Mouse (Mus musculus) urinary bladder, adult 18-20 months (tissue): ENCODE measurements around the gene S1pr2.

Source experiments
- DNase-seq, 2 experiments: peaks; one replicate each; pipeline ENCODE4 v3.0.0; 2022; ENCODE audit warnings: low spot score in 2 of 2, mixed read lengths in 2 of 2

S1pr2 gene

DNA sequence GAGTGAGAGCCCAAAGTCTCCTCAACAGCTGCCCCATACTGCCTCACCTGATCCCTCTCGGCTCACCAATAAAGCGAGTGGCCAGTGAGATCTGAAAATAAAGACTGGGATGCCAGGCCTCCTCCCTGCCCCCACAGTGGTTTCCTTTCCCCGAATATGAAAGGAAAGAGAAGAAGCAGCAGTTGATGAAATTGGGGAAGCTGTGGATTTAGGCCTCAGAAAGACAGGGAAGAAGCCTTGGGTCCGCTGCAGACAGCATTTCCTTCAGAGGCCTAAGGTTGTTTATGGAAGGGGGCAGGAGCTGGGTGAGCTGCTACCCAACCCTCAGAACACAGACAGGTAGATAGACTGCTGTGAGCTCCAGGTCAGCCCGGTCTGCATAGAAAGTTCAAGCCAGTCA lies 9.8 kb downstream of the S1pr2 start:
- DNase-seq, result no peak

DNA sequence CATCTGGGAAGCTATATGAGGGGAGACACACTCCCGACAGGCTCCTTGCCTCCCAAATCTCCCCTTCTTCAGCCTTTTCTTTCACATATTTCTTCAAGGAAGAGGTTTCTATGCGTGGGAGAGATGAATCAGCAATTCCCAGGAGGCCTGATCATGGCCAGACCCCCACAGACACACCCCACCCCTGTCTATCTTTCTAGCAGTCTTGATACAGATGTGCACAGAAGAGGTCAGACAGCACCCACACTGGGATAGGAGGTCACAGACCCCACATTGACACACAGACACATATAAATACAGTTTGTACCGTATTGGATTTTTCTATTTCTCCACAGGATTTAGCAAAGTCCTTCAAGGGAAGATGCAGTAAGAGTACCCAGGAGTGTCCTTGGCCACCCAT lies 10.6 kb downstream of the S1pr2 start:
- no peak for DNase-seq

DNA sequence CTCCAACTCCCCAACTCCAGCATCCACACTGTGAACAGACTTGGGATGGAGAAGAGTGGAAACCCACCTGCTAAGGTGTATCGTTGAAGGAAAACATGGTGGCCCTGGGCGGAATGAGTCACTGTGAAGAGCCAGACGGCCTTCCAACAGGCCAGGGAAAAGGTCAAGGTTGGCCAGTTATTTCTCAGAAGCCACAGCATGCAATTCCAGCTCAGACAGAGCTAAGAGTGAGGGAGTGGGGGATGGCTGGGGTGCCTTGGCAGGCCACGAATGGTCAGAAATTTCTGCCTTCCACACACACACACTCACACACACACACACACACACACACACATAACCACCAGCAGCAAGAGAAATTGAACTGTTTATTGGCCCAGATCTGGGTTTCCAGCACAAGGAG lies 11.0 kb downstream of the S1pr2 start:
- DNase-seq, result no peak

DNA sequence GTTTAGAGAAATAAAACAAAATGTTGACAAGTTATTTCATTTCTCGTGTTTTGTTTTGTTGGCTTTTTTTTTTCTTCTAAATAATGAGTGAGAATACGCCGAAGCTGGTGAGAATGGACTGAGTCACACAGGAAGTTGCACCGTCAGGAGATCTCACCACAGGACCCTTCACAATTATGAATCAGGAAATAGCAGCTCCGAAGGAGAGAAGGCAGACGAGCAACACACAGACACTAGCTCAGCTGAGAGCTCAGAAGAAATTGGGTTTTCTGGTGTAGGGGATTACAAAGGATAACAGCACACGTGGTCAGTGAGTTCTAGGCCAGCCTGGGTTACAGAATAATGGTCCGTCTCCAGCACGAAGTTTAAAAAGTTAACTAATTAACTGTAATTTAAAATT lies 15.0 kb downstream of the S1pr2 start:
- DNase-seq, result no peak

DNA sequence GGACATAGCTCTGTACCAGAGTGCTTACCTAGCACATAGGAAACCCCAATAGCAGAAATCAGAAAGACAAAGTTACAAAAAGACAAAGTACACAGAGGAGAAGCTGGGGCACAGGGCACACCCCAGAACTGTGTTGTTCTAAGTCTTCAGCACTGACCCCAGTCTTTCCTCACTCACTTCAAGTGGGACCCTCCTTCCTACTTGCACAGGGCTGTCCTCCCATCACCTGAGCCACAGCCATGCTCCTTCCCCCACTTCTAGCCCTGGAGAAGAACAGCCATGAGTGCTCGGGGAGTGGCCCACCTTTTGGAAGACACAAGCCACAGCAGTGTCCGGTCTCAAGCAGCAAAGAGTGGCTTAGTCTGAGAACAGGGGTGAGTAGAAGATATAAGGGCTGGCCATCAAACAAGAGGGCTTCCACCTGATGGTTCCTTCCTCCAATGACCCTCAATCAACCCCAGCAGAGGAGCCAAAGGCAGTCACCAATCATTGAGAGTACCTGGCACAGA lies 17.1 kb downstream of the S1pr2 start, which contains the start of gene Dnmt1:
Gene Dnmt1 (minus strand): TSS at position 459 of the 509 bp plus-strand sequence.
- DNase-seq, result no peak

DNA sequence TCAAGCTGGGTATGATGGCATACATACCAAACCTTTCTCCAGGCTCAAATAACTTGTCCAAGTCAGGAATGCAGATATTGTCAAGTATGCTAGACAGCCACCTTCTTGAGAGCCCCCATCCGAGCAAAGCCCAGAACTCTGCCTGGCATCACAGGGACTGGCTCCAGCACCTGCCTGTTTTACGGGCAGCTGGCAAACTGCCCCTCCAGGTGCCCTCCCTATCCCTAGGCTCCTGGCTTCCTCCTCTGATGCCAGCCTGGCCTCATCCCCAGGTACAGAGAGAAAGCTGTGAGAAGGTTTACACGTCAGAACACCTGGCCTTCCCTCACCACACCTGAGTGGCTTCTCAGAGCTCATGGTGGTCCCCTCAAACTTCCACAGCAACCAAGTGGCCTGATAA lies 19.6 kb downstream of the S1pr2 start:
- DNase-seq, result no peak

DNA sequence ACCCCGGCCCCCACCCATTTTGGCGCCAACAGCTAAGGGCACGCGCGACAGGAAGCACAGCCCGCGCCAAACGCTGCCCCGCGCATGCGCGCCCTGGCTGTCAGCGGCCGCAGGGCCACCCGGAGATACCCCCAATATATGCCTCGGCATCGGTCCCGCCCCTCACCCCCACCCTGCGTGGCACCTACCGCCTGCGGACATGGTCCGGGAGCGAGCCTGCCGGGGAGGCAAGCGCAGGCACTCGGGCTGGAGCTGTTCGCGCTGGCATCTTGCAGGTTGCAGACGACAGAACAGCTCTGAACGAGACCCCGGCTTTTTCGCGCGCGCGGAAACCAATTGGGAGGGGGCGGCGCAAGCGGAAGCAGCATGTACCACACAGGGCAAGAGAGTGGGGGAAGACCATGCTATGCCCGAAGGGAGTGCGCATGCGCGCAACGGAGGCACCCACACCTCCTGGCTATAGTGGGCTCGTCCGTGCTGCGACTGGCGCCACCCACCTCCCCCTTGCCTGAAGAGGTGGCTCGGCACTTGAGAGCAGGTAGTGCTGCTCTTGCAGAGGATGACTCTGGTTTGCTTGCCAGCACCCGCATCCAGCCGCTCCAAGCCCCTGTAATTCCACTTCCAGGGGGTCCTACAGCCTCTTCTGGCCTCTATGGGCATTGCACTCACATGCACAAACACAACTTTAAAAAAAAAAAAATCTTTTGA lies 23.9 kb downstream of the S1pr2 start:
- peak; percentile 90 to 91 for DNase-seq

DNA sequence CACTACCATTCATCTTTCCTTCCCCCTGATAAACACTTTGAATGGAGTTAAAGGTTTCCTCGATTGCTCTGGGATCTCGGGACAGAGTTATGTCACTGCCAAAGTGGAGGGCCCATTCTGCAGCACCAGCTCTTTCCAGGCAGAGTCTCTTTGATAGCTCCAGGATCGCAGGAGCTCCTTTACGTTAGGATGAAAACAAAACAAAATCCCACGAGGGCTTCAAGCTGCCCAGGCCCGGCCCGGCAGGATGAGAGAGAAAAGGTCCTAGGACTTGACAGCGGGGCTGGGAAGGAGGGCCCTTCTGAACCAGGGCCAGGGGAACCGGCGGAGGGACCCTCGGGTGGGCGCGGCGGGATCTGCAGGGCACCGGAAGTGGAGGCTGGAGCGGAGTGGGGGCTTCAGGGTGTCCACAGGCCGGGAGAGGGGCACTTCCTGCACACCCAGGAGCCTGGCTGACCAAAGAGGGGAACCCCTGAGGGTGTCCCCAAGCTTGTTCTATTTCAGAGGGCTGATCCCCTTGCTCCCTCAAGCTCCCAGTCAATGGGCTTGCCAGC lies 24.5 kb downstream of the S1pr2 start:
- DNase-seq, result no peak

DNA sequence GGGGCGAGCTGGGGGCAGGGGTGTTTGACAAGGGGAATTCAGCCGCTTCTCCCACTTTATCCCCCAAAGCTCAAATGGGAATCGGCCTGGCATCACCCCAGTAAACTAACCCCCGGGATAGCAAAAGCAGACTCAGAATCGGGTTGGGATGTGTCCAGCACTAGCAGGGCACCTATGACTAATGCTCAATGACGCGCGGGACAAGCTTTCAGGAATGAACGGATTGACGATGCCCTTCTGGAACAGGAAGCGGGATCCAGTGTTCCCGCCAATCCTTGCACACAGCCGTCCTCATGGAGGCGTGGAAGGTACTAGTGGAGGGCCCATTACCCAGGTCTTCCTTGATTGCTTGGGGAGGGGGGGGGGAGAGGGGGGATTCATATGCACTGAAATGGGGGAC lies 25.1 kb downstream of the S1pr2 start:
- peak in 1 of 2 experiments; percentile 24 for DNase-seq

DNA sequence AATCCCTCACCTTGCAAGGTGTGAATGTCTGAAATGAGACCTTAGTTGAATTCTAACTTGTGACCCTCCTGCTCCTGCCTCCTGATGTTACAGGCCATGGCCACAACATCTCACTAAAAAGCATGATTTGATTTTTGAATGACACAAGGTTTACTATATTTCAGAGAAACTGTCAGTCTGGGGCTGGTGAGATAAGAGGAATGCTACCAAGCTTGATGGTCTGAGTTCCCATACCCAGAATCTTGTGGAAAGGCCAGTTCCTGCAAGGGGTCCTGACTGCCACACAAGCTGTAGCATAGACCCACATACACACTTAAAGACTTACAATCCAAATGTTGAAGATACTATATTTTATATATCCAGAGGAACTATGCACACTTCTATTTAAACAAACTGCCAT lies 26.2 kb downstream of the S1pr2 start:
- no peak for DNase-seq

DNA sequence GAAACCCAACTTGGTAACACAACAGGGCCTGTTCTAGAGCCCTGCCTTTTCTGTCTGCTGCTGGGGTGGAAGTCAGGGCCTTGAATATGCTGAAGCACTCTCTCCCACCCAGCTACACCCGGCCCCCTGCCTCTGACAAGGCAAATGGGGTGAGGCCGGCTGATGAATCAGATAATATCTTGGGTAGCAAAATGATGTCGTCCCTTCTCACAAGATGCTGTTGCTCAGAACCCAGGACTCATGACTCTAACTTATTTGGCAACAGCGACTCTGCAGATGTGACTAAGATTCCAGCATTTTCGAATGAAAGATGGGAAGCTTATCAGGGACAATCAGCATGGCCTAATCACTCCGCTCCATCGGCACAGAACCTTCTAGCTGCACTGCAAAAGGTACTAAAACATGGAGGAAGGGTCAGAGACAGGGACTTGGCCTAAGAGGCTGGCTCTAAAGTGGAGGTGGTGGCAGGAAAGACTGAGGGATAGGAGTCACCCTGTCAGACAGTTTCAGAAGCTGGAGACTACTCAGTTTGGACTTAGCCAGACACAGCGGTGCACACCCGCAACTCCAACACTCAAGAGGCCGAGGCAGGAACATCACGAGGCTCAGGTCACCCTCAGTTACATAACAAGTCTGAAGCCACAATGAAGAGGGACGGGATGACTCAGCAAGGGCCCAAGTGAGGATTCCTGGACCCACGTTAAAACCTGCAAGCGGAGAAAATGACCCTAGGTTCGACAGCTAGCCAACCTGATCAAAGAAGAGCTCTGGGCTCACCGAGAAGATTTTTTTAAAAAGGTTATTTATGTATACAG lies 30.3 kb downstream of the S1pr2 start:
- DNase-seq, result no peak

DNA sequence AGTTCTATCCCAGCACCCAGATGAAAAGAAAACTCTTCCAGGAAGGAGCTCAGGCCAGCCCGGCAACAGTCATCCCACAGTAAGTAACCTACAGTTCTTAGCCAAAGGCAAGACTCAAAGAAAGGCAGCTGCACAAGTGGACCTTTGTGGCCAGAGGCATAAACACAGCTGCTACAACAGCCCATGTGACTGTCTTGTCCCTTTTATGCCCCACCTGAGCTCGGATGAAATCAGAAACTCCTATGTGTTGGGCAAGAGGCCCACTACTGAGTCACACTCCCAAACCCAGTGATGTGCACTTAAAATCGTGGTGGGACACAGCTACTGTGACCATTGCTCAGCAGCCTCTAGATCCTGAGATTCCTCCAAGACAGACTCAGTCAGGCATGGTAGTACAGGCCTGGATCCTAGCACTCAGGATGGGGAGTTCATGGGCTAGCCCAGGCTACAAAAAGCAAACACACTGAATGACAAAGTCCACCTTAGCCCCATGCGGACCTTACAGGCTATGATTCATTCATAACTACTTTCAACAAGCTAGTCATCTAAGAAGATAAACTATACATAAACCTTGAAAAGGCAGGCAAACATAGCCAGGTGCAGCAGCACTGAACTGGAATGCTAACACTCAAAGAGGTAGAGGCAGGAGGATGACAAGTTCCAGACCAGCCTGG lies 31.7 kb downstream of the S1pr2 start:
- DNase-seq, result no peak

DNA sequence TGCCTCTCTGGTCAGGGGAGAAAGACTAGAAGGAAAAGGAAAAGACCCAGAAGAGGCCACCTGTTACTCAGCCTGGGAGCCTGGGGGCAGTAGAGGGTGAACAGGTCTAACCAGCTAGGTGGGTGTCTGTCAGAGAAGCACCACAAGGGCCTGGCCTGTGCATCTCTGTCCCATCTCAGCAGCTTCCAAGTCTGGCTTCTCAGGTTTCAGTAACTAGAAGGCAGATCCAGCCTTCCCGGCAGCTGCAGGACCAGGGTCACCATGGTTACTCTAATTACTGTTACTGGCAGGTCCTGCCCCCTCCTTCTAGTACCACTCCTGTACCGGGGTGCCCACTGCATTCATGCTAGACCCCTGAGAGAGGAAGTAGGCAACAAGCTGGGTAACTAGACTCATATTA lies 32.7 kb downstream of the S1pr2 start:
- no peak for DNase-seq

DNA sequence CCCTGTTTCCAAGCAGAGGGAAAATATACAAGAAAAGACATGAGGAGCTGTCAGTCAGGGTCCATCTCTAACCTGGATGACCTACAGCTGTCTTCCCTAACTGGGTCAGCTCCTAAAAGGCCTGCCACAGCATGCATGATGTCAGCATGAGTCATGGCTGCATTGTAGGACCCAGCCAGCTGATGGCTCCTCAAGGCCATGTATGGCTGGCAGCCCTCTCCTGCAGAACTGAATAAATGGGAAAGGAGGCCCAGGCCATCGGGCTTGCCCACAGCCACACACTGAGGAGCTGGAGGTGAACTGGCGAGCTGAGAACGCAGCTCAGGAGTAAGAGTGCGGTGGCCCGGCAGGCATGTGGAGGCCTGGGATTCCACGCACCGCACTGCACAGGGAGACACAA lies 33.2 kb downstream of the S1pr2 start:
- peak; percentile 30 for DNase-seq

DNA sequence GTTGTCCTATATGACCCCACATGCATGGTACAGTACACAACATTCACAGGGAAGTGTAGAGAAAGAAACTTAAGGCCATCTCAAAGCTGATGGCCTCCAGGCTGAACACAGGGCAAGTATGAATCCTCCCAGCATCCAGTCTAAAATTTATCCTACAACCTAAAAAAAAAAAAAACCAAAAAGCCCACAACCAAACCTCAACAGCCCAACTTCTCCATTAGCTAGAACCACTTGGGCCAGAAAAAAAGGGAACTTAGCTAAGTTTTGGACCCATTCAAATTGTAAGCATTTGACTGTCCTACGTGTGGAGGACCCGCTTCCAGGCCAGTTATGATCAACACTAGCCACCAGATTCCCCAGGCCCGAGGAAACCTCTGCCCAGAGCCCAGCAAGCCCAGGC lies 53.3 kb downstream of the S1pr2 start:
- DNase-seq, result no peak

DNA sequence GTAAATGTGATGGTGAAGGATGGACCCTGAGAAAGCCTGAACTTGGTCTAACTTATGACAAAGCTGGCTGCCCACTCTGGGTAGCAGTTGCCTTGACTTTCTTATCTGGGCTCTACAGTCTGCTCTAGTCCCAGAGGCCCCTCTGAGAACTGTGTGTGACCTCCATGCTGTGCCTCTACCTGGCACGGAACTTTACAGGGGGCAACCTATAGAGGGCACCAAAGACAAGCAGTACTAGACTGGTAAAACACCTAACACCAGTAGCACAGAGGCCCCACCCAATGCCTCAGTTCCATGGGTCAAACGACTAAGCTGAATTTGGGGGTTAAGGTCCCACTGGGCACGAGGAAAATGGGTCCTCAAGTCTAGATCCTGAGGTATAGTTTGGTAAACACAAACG lies 60.4 kb downstream of the S1pr2 start:
- DNase-seq, result no peak
